Mouse (Mus musculus) splenic B cell, adult 2 months (primary cell): Measurements from ENCODE around the gene Dtnbp1.

Source experiments
- DNase-seq: peaks from one replicate; pipeline ENCODE4 v3.0.0-alpha.2; 2011; ENCODE audit warnings: low read depth, low spot score
- H3K27me3 ChIP-seq: 2 replicates; pipeline ENCODE4 v1.6.1; 2012; ENCODE audit warnings: mild to moderate bottlenecking, low read length, moderate library complexity, mixed read lengths; ENCODE audit not compliant: control insufficient read depth, poor library complexity, insufficient read depth, severe bottlenecking
- H3K36me3 ChIP-seq: 2 replicates; pipeline ENCODE4 v1.6.1; 2012; ENCODE audit warnings: mild to moderate bottlenecking, low read length, moderate library complexity, mixed read lengths; ENCODE audit not compliant: control insufficient read depth, poor library complexity, insufficient read depth, severe bottlenecking

The Dtnbp1 gene

DNA sequence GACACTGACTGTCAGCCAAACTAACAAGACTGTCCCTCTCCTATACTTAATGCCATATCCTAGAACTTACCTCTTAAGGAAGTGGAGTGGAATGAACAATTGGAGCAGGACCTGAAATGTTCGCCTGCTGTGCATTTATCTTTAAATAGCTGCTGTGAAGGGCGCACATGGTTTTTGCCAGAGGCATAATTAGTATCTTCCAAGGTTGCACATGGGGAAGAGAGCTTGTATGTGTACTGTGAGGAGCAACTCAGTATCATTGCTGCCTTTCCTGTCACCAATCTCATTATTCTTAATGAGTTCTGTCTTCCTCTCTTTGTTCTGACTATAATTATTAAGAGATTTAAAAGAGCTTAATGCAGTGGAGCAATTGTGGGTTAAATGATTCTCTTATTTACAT lies 125.1 kb downstream of the Dtnbp1 start:
- Histone ChIP-seq H3K36me3 (0 out of 2 replicates have a peak, but pooled peaks cover 10% of the 10 kb centered on the region), H3K27me3 (no peaks in the 10 kb centered on the region)
- DNase-seq: no peak
